Mouse (Mus musculus) CH12.LX (cell line): Measurements from ENCODE around the gene Lyzl6.

Experiments used
- CTCF ChIP-seq, 2 experiments: IDR thresholded peaks in 1 of 2; conservative IDR thresholded peaks in 1 of 2; 2 replicates each; pipeline ENCODE4 v1.5.1; 2011 to 2012; ENCODE audit warnings: low read depth in 2 of 2, low read length in 2 of 2, improper control_type of control experiment in 1 of 2, inconsistent platforms in 1 of 2, mild to moderate bottlenecking in 1 of 2, moderate library complexity in 1 of 2
- E2F4 ChIP-seq: IDR thresholded peaks from 2 replicates; pipeline ENCODE4 v1.6.1; 2011; ENCODE audit warnings: low read depth, low read length, improper control_type of control experiment; ENCODE audit not compliant: insufficient replicate concordance
- HCFC1 ChIP-seq: IDR thresholded peaks from 2 replicates; pipeline ENCODE4 v1.6.1; 2012; ENCODE audit warnings: low read depth, mild to moderate bottlenecking, inconsistent platforms, low read length, improper control_type of control experiment
- JUND ChIP-seq: conservative IDR thresholded peaks from 2 replicates; pipeline ENCODE4 v1.6.1; 2011; ENCODE audit warnings: low read depth, low read length, improper control_type of control experiment
- KAT2A ChIP-seq: IDR thresholded peaks from 2 replicates; pipeline ENCODE4 v1.6.1; 2012; ENCODE audit warnings: low read length, improper control_type of control experiment, inconsistent platforms; ENCODE audit not compliant: insufficient replicate concordance
- MAFK ChIP-seq: IDR thresholded peaks from 2 replicates; pipeline ENCODE4 v1.6.1; 2011; ENCODE audit warnings: low read length, improper control_type of control experiment; ENCODE audit not compliant: insufficient replicate concordance
- MAZ ChIP-seq: IDR thresholded peaks from 2 replicates; pipeline ENCODE4 v1.6.1; 2012; ENCODE audit warnings: low read depth, mild to moderate bottlenecking, inconsistent platforms, low read length, improper control_type of control experiment, moderate library complexity
- POLR2AphosphoS2 ChIP-seq: IDR thresholded peaks from 2 replicates; pipeline ENCODE4 v1.6.1; 2011; ENCODE audit warnings: low read depth, low read length, improper control_type of control experiment
- RCOR1 ChIP-seq: conservative IDR thresholded peaks from 2 replicates; pipeline ENCODE4 v1.6.1; 2012; ENCODE audit warnings: low read depth, mild to moderate bottlenecking, inconsistent platforms, low read length, improper control_type of control experiment
- TBP ChIP-seq: conservative IDR thresholded peaks from 2 replicates; pipeline ENCODE4 v1.6.1; 2011; ENCODE audit warnings: low read depth, low read length, improper control_type of control experiment

DNA sequence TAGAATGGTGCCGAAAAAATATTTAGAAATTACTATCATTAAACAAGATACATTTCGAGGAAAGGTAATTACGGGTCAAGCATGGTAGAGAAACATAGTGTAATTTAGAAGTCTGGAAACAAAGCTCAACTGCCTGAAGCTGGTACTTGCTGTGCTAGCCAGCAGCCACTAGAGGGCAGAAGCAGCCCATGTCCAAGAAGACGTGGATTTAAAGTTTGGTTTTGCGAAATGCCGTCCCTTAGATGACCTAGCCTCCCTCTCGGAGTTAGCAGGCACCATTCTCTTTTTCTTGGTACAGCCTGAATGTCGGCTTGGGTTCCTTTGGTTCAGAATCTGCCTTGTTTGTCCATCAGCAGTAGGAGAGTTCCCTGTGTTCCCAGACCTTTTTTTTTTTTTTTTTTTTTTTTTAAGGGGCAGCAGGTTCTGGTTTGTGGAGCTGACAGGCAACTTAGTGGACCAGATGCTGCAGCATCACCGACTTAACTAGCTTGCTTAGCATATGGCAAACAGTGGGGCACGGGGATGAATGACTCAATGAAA lies 787 bp upstream of the Lyzl6 start:
- peak; percentile 96 to 98 for TF ChIP-seq CTCF (conservative IDR thresholded peaks at IDR 0.05 in 1 of 2, IDR thresholded peaks at IDR 0.05 in 1 of 2; ENCODE audit: low read depth in 2 of 2, low read length in 2 of 2)
- peak; percentile 69 for TF ChIP-seq JUND
- no peak for TF ChIP-seq HCFC1
- no peak for TF ChIP-seq POLR2AphosphoS2
- TF ChIP-seq TBP, result no peak
- TF ChIP-seq KAT2A, result no peak
- peak; percentile 13; the same call in 1 of the 2 replicates for TF ChIP-seq MAFK
- TF ChIP-seq MAZ, result 0 out of 2 replicates have a peak, but pooled peaks have one; percentile 39
- no peak for TF ChIP-seq E2F4
- no peak for TF ChIP-seq RCOR1
